Mouse (Mus musculus): ENCODE data around the gene Ifnab.

Gene Ifnab

GRCm38 (mm10) chr4:88691259-88691658, at the start of gene Ifnab:
Ifnab (minus strand) TSS chr4:88691359.
- no peak for DNase-seq (ENCODE audit: low spot score)

GRCm38 (mm10) chr4:88739036-88739435, 47.9 kb upstream of the Ifnab start:
- no peak for DNase-seq (ENCODE audit: low spot score)

- no peak for DNase-seq (ENCODE audit: low spot score)
These were observed 47.3 kb upstream of the Ifnab start for GRCm38 (mm10) chr4:88738480-88738879.

- no peak for DNase-seq (ENCODE audit: low spot score)
These were observed 36.2 kb upstream of the Ifnab start for GRCm38 (mm10) chr4:88727324-88727723.

- no peak for DNase-seq (ENCODE audit: low spot score)
These were observed 35.6 kb upstream of the Ifnab start for GRCm38 (mm10) chr4:88726727-88727126.

- no peak for DNase-seq (ENCODE audit: low spot score)
These were observed 32.4 kb upstream of the Ifnab start for GRCm38 (mm10) chr4:88723497-88724090.

- DNase-seq (ENCODE audit: low spot score): peak; percentile 89
These were observed 30.9 kb upstream of the Ifnab start, which contains the start of the genes Gm26566 and Klhl9 for GRCm38 (mm10) chr4:88721791-88722721. Gm26566 (plus strand) TSS chr4:88721805. Klhl9 (minus strand) TSS chr4:88722465.

GRCm38 (mm10) chr4:88718715-88719114, 27.6 kb upstream of the Ifnab start:
- no peak for DNase-seq (ENCODE audit: low spot score)

GRCm38 (mm10) chr4:88715059-88715458, 23.9 kb upstream of the Ifnab start:
- no peak for DNase-seq (ENCODE audit: low spot score)

GRCm38 (mm10) chr4:88714281-88714680, 23.1 kb upstream of the Ifnab start:
- no peak for DNase-seq (ENCODE audit: low spot score)

GRCm38 (mm10) chr4:88707128-88707826, 16.1 kb upstream of the Ifnab start:
- DNase-seq (ENCODE audit: low spot score): no peak

GRCm38 (mm10) chr4:88705924-88706323, 14.8 kb upstream of the Ifnab start:
- DNase-seq (ENCODE audit: low spot score): no peak

- DNase-seq (ENCODE audit: low spot score): no peak
These were observed 8.1 kb upstream of the Ifnab start for GRCm38 (mm10) chr4:88699301-88699700.

- DNase-seq (ENCODE audit: low spot score): no peak
These were observed 7.6 kb upstream of the Ifnab start for GRCm38 (mm10) chr4:88698781-88699180.

- no peak for DNase-seq (ENCODE audit: low spot score)
These were observed 6.6 kb upstream of the Ifnab start for GRCm38 (mm10) chr4:88697753-88698152.

GRCm38 (mm10) chr4:88697108-88697507, 5.9 kb upstream of the Ifnab start:
- no peak for DNase-seq (ENCODE audit: low spot score)

GRCm38 (mm10) chr4:88696237-88696884, 5.2 kb upstream of the Ifnab start:
- peak; percentile 43 for DNase-seq (ENCODE audit: low spot score)

- no peak for DNase-seq (ENCODE audit: low spot score)
These were observed 2.2 kb upstream of the Ifnab start for GRCm38 (mm10) chr4:88693392-88693791.

- DNase-seq (ENCODE audit: low spot score): no peak
These were observed 1.4 kb upstream of the Ifnab start for GRCm38 (mm10) chr4:88692537-88692936.

- no peak for DNase-seq (ENCODE audit: low spot score)
These were observed 7.3 kb downstream of the Ifnab start, which contains the start of gene Ifna2 for GRCm38 (mm10) chr4:88683812-88684211. Ifna2 (minus strand) TSS chr4:88683912.

GRCm38 (mm10) chr4:88681353-88681752, 9.8 kb downstream of the Ifnab start:
- DNase-seq (ENCODE audit: low spot score): no peak

GRCm38 (mm10) chr4:88680362-88680761, 10.8 kb downstream of the Ifnab start:
- no peak for DNase-seq (ENCODE audit: low spot score)

Measured in ovary, adult 18-20 months (tissue).